Mouse (Mus musculus) limb, embryonic 15.5 days (tissue): ENCODE results near the gene Phb2. TPM values are rescaled to one million over a fixed set of nuclear protein-coding genes. Genes with fewer than 3 reads are reported as not detected.

Experiments used
- ATAC-seq: fragments of 200-750 bp; cut with Nextera tagmentation; 2 replicates; pipeline ENCODE4 v1.8.0; 2017; ENCODE audit warnings: low read depth, moderate TSS enrichment; ENCODE audit not compliant: insufficient number of reproducible peaks, low FRiP score, low TSS enrichment
- H3K27ac ChIP-seq: fragments of 300-500 bp; sonication (generic); 2 replicates; pipeline ENCODE4 v1.5.1; 2015; ENCODE audit warnings: moderate library complexity, mild to moderate bottlenecking, inconsistent platforms
- H3K27me3 ChIP-seq: fragments of 300-500 bp; sonication (generic); 2 replicates; pipeline ENCODE4 v1.6.1; 2015; ENCODE audit warnings: inconsistent platforms
- H3K36me3 ChIP-seq: fragments of 300-500 bp; sonication (generic); 2 replicates; pipeline ENCODE4 v1.6.1; 2015; ENCODE audit warnings: inconsistent platforms
- H3K4me1 ChIP-seq: fragments of 300-500 bp; sonication (generic); 2 replicates; pipeline ENCODE4 v1.6.1; 2015; ENCODE audit warnings: inconsistent platforms
- H3K4me2 ChIP-seq: fragments of 300-500 bp; sonication (generic); 2 replicates; pipeline ENCODE4 v1.6.1; 2015; ENCODE audit warnings: mild to moderate bottlenecking, inconsistent platforms
- H3K4me3 ChIP-seq: fragments of 300-500 bp; sonication (generic); 2 replicates; pipeline ENCODE4 v1.5.1; 2015; ENCODE audit warnings: mild to moderate bottlenecking, inconsistent platforms
- H3K9ac ChIP-seq: fragments of 300-500 bp; sonication (generic); 2 replicates; pipeline ENCODE4 v1.6.1; 2015; ENCODE audit warnings: inconsistent platforms
- H3K9me3 ChIP-seq: fragments of 300-500 bp; sonication (generic); 2 replicates; pipeline ENCODE4 v1.6.1; 2016; ENCODE audit warnings: inconsistent platforms
- WGBS: fragments of 180-500 bp; shearing (Covaris S2); methylation state at CpG from one replicate; pipeline ENCODE4 v1.1.7; 2015; 5-methylcytosine and 5-hydroxymethylcytosine counted together
- microRNA counts: library from miRNA; unstranded; fragments of <30 nt; microRNA quantifications from one replicate; lab custom pipeline; 2016
- microRNA-seq: library from miRNA; unstranded; fragments of <30 nt; microRNA quantifications from one replicate; pipeline ENCODE4, GENCODE M21; 2016
- polyA plus RNA-seq: library from polyadenylated mRNA; unstranded; fragments of >200 nt; fragmentation: Nextera tagmentation; extraction: Ambion mirVana; gene quantifications from 2 replicates; pipeline ENCODE4 v1.2.1, GENCODE M21; 2015

Gene Phb2
- polyA plus RNA-seq, 1 experiment from 2014 or later, result 285 TPM

GRCm38 (mm10) chr6:124756652-124757350, 44.7 kb downstream of the Phb2 start:
- under 1% methylated on average over 42 of the region's 54 CpGs for WGBS
- ATAC-seq, result peak; percentile 83
- Histone ChIP-seq H3K9me3 (no peaks in the 10 kb centered on the region), H3K4me3 (peak overlapping the region; percentile 78), H3K4me1 (peaks cover 48% of the 10 kb centered on the region), H3K9ac (peak overlapping the region; percentile 98), H3K4me2 (peak overlapping the region; percentile 58), H3K27ac (peak overlapping the region; percentile 99), H3K36me3 (peaks cover 3% of the 10 kb centered on the region), H3K27me3 (no peaks in the 10 kb centered on the region)

GRCm38 (mm10) chr6:124757351-124757880, 45.3 kb downstream of the Phb2 start:
- Histone ChIP-seq H3K27me3 (no peaks in the 10 kb centered on the region), H3K4me2 (peak overlapping the region; percentile 58), H3K9me3 (no peaks in the 10 kb centered on the region), H3K36me3 (peaks cover 3% of the 10 kb centered on the region), H3K9ac (peak overlapping the region; percentile 98), H3K4me1 (peaks cover 48% of the 10 kb centered on the region), H3K4me3 (peak overlapping the region; percentile 78), H3K27ac (peak overlapping the region; percentile 99)
- 6% methylated on average over 5 of the region's 5 CpGs for WGBS
- no peak for ATAC-seq

GRCm38 (mm10) chr6:124757909-124758848, 46.0 kb downstream of the Phb2 start:
- H3K36me3 ChIP-seq, result peaks cover 5% of the 10 kb centered on the region
- peak overlapping the region; percentile 99 for H3K27ac ChIP-seq
- H3K27me3 ChIP-seq, result no peaks in the 10 kb centered on the region
- peaks cover 48% of the 10 kb centered on the region for H3K4me1 ChIP-seq
- 37% methylated on average over 5 of the region's 5 CpGs for WGBS
- H3K4me3 ChIP-seq, result peak overlapping the region; percentile 78
- peak overlapping the region; percentile 58 for H3K4me2 ChIP-seq
- peak overlapping the region; percentile 98 for H3K9ac ChIP-seq
- no peaks in the 10 kb centered on the region for H3K9me3 ChIP-seq
- peak; percentile 4; the same call in 1 of the 2 replicates for ATAC-seq

- Histone ChIP-seq H3K4me1 (peaks cover 42% of the 10 kb centered on the region), H3K9me3 (no peaks in the 10 kb centered on the region), H3K27ac (peak overlapping the region; percentile 99), H3K36me3 (peaks cover 2% of the 10 kb centered on the region; the same call in 1 of the 2 replicates), H3K4me2 (peak overlapping the region; percentile 58; the same call in 1 of the 2 replicates), H3K4me3 (peak overlapping the region; percentile 3), H3K27me3 (0 out of 2 replicates have a peak, but pooled peaks cover 4% of the 10 kb centered on the region), H3K9ac (no peak overlapping the region)
- 41% methylated on average over 2 of the region's 2 CpGs for WGBS
- no peak for ATAC-seq
These were observed 46.7 kb downstream of the Phb2 start for GRCm38 (mm10) chr6:124758849-124759232.

GRCm38 (mm10) chr6:124759259-124759658, 47.1 kb downstream of the Phb2 start:
- Histone ChIP-seq H3K36me3 (0 out of 2 replicates have a peak, but pooled peaks cover 2% of the 10 kb centered on the region), H3K27me3 (0 out of 2 replicates have a peak, but pooled peaks cover 4% of the 10 kb centered on the region), H3K9me3 (no peaks in the 10 kb centered on the region), H3K4me1 (peaks cover 37% of the 10 kb centered on the region), H3K27ac (peak overlapping the region; percentile 99), H3K9ac (no peak overlapping the region), H3K4me3 (peak overlapping the region; percentile 3), H3K4me2 (peak overlapping the region; percentile 58; the same call in 1 of the 2 replicates)
- 3% methylated on average over 5 of the region's 5 CpGs for WGBS
- ATAC-seq, result no peak

GRCm38 (mm10) chr6:124765951-124766350, 53.8 kb downstream of the Phb2 start:
- 85% methylated on average over 7 of the region's 7 CpGs for WGBS
- 0 out of 2 replicates have a peak, but pooled peaks cover 10% of the 10 kb centered on the region for H3K27me3 ChIP-seq
- H3K9me3 ChIP-seq, result no peaks in the 10 kb centered on the region
- H3K36me3 ChIP-seq, result 0 out of 2 replicates have a peak, but pooled peaks cover 4% of the 10 kb centered on the region
- H3K4me1 ChIP-seq, result peaks cover 23% of the 10 kb centered on the region
- no peak for ATAC-seq
- H3K27ac ChIP-seq, result no peak overlapping the region
- no peak overlapping the region for H3K9ac ChIP-seq
- no peak overlapping the region for H3K4me2 ChIP-seq
- no peak overlapping the region for H3K4me3 ChIP-seq

MicroRNA genes within 50 kb of the gene (microRNA counts, 519-probe panel; counts per million panel counts)
- microRNA mmu-miR-141 (lab: Ali Mortazavi, UCI), result 2,767 counts per million, percentile 61 among the panel's probes with 10 or more counts
- microRNA mmu-miR-200c (lab: Ali Mortazavi, UCI), result 3,330 counts per million, percentile 79 among the panel's probes with 10 or more counts

Small RNA genes lying within 50 kb of the gene (microRNA-seq; reads per million reads assigned to microRNA genes)
- 619 reads per million, percentile 70 among the genes with 10 or more reads in this experiment for gene Mir141
- 4,345 reads per million, percentile 87 among the genes with 10 or more reads in this experiment for gene Mir200c

Other genes starting within 250 kb of the Phb2 start
- 5.8 and 7.2 TPM in 2 replicates for gene Clstn3, start 247.5 kb upstream of the Phb2 start, polyA plus RNA-seq
- 0.61 and 0.73 TPM in 2 replicates for gene C1rl, start 219.2 kb upstream of the Phb2 start, polyA plus RNA-seq
- gene C1ra, start 199.9 kb upstream of the Phb2 start, polyA plus RNA-seq, result 3.9 and 4.6 TPM in 2 replicates
- 5.5 and 6.6 TPM in 2 replicates for gene C1s1, start 170.0 kb upstream of the Phb2 start, polyA plus RNA-seq
- not detected in 2 replicates for gene C1rb, start 142.0 kb upstream of the Phb2 start, polyA plus RNA-seq
- gene C1s2, start 76.3 kb upstream of the Phb2 start, polyA plus RNA-seq, result 0.14 TPM in 1 of 2 replicates, not detected in the other
- gene Lpcat3, start 49.3 kb upstream of the Phb2 start, polyA plus RNA-seq, result 46.1 and 55.0 TPM in 2 replicates
- 164 and 183 TPM in 2 replicates for gene Emg1, start 158 bp upstream of the Phb2 start, polyA plus RNA-seq
- gene Ptpn6, start 26.4 kb downstream of the Phb2 start, polyA plus RNA-seq, result 17.4 and 17.8 TPM in 2 replicates
- gene Grcc10, start 29.0 kb downstream of the Phb2 start, polyA plus RNA-seq, result 356 and 402 TPM in 2 replicates
- gene Gm45234, start 43.7 kb downstream of the Phb2 start, polyA plus RNA-seq, result 0.10 TPM in 1 of 2 replicates, not detected in the other
- gene Atn1, start 44.2 kb downstream of the Phb2 start, polyA plus RNA-seq, result 15.1 and 15.7 TPM in 2 replicates
- 7.9 and 9.1 TPM in 2 replicates for gene Eno2, start 57.3 kb downstream of the Phb2 start, polyA plus RNA-seq
- 0.36 and 0.83 TPM in 2 replicates for gene Lrrc23, start 67.4 kb downstream of the Phb2 start, polyA plus RNA-seq
- gene Spsb2, start 96.3 kb downstream of the Phb2 start, polyA plus RNA-seq, result 14.1 and 15.5 TPM in 2 replicates
- 940 and 1,131 TPM in 2 replicates for gene Tpi1, start 102.0 kb downstream of the Phb2 start, polyA plus RNA-seq
- 134 and 136 TPM in 2 replicates for gene Usp5, start 117.1 kb downstream of the Phb2 start, polyA plus RNA-seq
- gene Cdca3, start 117.2 kb downstream of the Phb2 start, polyA plus RNA-seq, result 124 and 141 TPM in 2 replicates
- 0.96 and 3.2 TPM in 2 replicates for gene Gnb3, start 127.9 kb downstream of the Phb2 start, polyA plus RNA-seq
- gene P3h3, start 145.4 kb downstream of the Phb2 start, polyA plus RNA-seq, result 43.7 and 62.3 TPM in 2 replicates
- 1.6 and 2.9 TPM in 2 replicates for gene Gpr162, start 151.6 kb downstream of the Phb2 start, polyA plus RNA-seq
- 0.24 and 0.31 TPM in 2 replicates for gene Cd4, start 175.9 kb downstream of the Phb2 start, polyA plus RNA-seq
- 2.3 TPM in 2 replicates for gene Lag3, start 199.4 kb downstream of the Phb2 start, polyA plus RNA-seq
- 241 and 331 TPM in 2 replicates for gene Ptms, start 207.8 kb downstream of the Phb2 start, polyA plus RNA-seq
- gene Mlf2, start 219.1 kb downstream of the Phb2 start, polyA plus RNA-seq, result 352 and 365 TPM in 2 replicates